Mouse (Mus musculus): Measurements from ENCODE around the gene Fkbp9. TPM values are rescaled to one million over a fixed set of nuclear protein-coding genes. Genes with fewer than 3 reads are reported as not detected.
A peak's percentile ranks its signal among the peaks of the same experiment; 100 is the strongest.

Fkbp9 gene
- polyA plus RNA-seq, 1 experiment from 2014 or later = 24.9 TPM

DNA sequence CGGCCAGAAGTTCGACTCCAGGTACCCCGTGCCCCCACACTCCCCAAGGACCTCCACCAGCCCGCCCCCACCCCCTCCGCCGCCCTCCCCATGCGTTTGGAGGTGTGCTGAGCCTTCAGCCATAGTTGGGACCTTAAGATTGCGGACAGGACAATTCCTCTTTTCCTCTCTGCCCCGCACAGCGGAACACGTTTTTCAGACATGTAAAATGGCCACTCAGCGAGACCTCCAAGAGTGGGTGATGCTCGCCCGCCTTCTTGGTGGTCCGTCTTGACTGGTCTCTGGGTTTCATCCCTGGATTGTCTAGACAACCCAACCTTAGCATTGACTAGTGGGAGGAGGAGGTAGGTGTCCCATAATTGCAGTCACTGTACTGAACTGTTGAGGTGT, 543 bp downstream of the Fkbp9 start:
- H3K4me2 ChIP-seq (ENCODE audit: low read length) = peak overlapping the region; percentile 86
- peak; percentile 7; the same call in 1 of the 2 replicates for ATAC-seq (ENCODE audit: low FRiP score, low TSS enrichment)
- peak overlapping the region; percentile 66 for H3K9ac ChIP-seq (replicated peaks; ENCODE audit: low read length)
- 4% methylated on average over 15 of the region's 15 CpGs for WGBS
- no peaks in the 10 kb centered on the region for H3K27me3 ChIP-seq (ENCODE audit: control insufficient read depth, insufficient read depth, low read length)
- H3K27ac ChIP-seq (replicated peaks; ENCODE audit: low read depth, low read length) = 0 out of 2 replicates have a peak overlapping the region, but pooled peaks have one; percentile 34
- peak; percentile 21 for DNase-seq
- peak overlapping the region; percentile 53 for H3K4me3 ChIP-seq (replicated peaks; ENCODE audit: low read depth, low read length)
- H3K9me3 ChIP-seq (ENCODE audit: control insufficient read depth, low read length) = no peaks in the 10 kb centered on the region
- H3K4me1 ChIP-seq (ENCODE audit: control insufficient read depth, insufficient read depth, low read length) = peaks cover 4% of the 10 kb centered on the region; the same call in 1 of the 2 replicates
- no peaks in the 10 kb centered on the region for H3K36me3 ChIP-seq (ENCODE audit: control insufficient read depth, insufficient read depth, low read length)

DNA sequence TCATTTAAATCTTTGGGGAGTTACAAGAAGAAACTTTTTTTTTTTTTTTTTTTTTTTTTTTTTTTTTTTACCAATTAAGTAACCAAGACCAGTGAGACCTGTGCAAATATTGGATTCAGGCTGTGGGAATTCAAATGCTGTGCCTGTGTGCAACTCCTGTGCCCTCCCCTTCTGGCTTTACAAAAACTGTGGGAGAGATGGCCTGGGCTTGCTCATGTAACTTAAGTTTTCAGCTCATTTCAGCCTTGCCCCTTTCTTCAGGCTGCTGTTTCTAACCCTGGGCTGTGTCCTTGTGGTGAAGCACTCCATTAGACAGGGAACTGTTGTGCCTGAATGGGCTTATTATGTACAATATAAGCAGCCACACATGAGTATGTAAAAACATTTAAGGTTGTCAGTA, 971 bp downstream of the Fkbp9 start:
- H3K27ac ChIP-seq (replicated peaks; ENCODE audit: low read depth, low read length) = no peak overlapping the region
- no peak overlapping the region for H3K4me3 ChIP-seq (replicated peaks; ENCODE audit: low read depth, low read length)
- peaks cover 4% of the 10 kb centered on the region; the same call in 1 of the 2 replicates for H3K4me1 ChIP-seq (ENCODE audit: control insufficient read depth, insufficient read depth, low read length)
- no peak for DNase-seq
- no peaks in the 10 kb centered on the region for H3K36me3 ChIP-seq (ENCODE audit: control insufficient read depth, insufficient read depth, low read length)
- H3K4me2 ChIP-seq (ENCODE audit: low read length) = peak overlapping the region; percentile 86
- no peaks in the 10 kb centered on the region for H3K27me3 ChIP-seq (ENCODE audit: control insufficient read depth, insufficient read depth, low read length)
- ATAC-seq (ENCODE audit: low FRiP score, low TSS enrichment) = no peak
- H3K9me3 ChIP-seq (ENCODE audit: control insufficient read depth, low read length) = no peaks in the 10 kb centered on the region
- H3K9ac ChIP-seq (replicated peaks; ENCODE audit: low read length) = no peak overlapping the region

DNA sequence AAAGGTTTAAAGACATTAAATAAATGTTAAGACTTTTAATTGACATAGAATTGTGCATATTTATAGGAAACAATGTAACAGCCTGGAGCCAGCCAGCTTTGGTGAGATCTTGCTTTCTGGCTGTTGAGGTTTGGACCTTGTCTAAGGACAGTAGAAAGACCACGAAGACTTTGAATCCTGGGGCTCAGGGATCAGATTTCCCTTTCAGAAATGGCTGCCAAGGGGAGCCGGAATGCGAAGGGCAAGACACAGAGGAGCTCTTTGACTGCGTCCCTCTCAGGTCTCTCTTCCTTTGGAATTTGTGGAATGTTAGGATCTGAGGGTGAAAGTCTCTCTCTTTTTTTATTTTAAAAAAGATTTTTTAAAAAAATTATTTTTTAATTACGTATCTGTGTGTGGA, 2.9 kb downstream of the Fkbp9 start:
- ATAC-seq (ENCODE audit: low FRiP score, low TSS enrichment) = no peak
- WGBS = 58% methylated on average over 5 of the region's 5 CpGs
- no peak overlapping the region for H3K4me3 ChIP-seq (replicated peaks; ENCODE audit: low read depth, low read length)
- no peak overlapping the region for H3K4me2 ChIP-seq (ENCODE audit: low read length)
- DNase-seq = no peak
- no peak overlapping the region for H3K9ac ChIP-seq (replicated peaks; ENCODE audit: low read length)
- H3K36me3 ChIP-seq (ENCODE audit: control insufficient read depth, insufficient read depth, low read length) = no peaks in the 10 kb centered on the region
- peaks cover 4% of the 10 kb centered on the region; the same call in 1 of the 2 replicates for H3K4me1 ChIP-seq (ENCODE audit: control insufficient read depth, insufficient read depth, low read length)
- H3K9me3 ChIP-seq (ENCODE audit: control insufficient read depth, low read length) = no peaks in the 10 kb centered on the region
- no peaks in the 10 kb centered on the region for H3K27me3 ChIP-seq (ENCODE audit: control insufficient read depth, insufficient read depth, low read length)
- no peak overlapping the region for H3K27ac ChIP-seq (replicated peaks; ENCODE audit: low read depth, low read length)

DNA sequence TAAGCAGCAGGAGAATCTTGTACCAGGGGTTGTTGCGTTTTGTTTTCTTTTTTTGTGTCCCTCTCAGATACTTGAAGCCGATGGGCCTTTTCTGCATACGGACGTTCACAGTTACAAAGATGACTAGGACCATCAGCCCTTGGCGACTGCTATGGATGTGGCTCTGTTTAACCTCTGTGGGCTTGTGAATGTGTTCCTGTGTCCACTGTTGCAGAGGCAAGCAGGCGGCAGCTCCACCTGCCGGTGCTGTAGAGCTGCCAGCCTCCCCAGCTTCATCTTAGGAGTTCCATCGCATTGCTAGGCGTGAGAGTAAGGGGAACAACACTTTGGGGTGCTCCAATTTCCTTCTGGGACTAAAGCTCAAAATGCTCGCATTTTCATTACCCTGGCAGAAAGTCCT, 3.7 kb downstream of the Fkbp9 start:
- H3K4me1 ChIP-seq (ENCODE audit: control insufficient read depth, insufficient read depth, low read length) = peaks cover 4% of the 10 kb centered on the region; the same call in 1 of the 2 replicates
- H3K27me3 ChIP-seq (ENCODE audit: control insufficient read depth, insufficient read depth, low read length) = no peaks in the 10 kb centered on the region
- DNase-seq (no peak), ATAC-seq (ENCODE audit: low FRiP score, low TSS enrichment) (no peak)
- no peak overlapping the region for H3K27ac ChIP-seq (replicated peaks; ENCODE audit: low read depth, low read length)
- no peaks in the 10 kb centered on the region for H3K9me3 ChIP-seq (ENCODE audit: control insufficient read depth, low read length)
- WGBS = 88% methylated on average over 10 of the region's 10 CpGs
- no peaks in the 10 kb centered on the region for H3K36me3 ChIP-seq (ENCODE audit: control insufficient read depth, insufficient read depth, low read length)
- H3K4me3 ChIP-seq (replicated peaks; ENCODE audit: low read depth, low read length) = no peak overlapping the region
- H3K9ac ChIP-seq (replicated peaks; ENCODE audit: low read length) = no peak overlapping the region
- no peak overlapping the region for H3K4me2 ChIP-seq (ENCODE audit: low read length)

DNA sequence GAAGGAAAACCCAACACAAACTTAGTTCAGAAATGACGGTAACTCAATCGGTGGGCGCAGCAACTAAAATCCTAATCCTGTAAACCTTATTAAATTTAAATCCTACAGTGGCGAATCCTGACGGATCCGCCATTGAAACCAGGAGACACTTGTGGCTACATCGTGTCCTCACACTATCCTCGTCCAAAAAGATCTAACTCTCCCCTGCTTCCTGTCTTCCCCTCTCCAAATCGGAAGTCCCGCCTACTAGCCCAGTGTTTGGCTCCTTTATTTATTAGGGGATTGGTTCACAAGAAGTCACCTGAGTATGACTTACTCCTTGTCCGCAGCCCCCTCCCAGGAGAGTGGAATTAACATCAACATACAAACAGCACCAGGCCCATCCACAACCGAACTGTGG, 5.3 kb downstream of the Fkbp9 start:
- H3K4me2 ChIP-seq (ENCODE audit: low read length) = no peak overlapping the region
- H3K4me1 ChIP-seq (ENCODE audit: control insufficient read depth, insufficient read depth, low read length) = peaks cover 4% of the 10 kb centered on the region; the same call in 1 of the 2 replicates
- no peak for DNase-seq
- H3K4me3 ChIP-seq (replicated peaks; ENCODE audit: low read depth, low read length) = no peak overlapping the region
- no peak overlapping the region for H3K9ac ChIP-seq (replicated peaks; ENCODE audit: low read length)
- ATAC-seq (ENCODE audit: low FRiP score, low TSS enrichment) = no peak
- no peaks in the 10 kb centered on the region for H3K36me3 ChIP-seq (ENCODE audit: control insufficient read depth, insufficient read depth, low read length)
- no peaks in the 10 kb centered on the region for H3K9me3 ChIP-seq (ENCODE audit: control insufficient read depth, low read length)
- no peak overlapping the region for H3K27ac ChIP-seq (replicated peaks; ENCODE audit: low read depth, low read length)
- no peaks in the 10 kb centered on the region for H3K27me3 ChIP-seq (ENCODE audit: control insufficient read depth, insufficient read depth, low read length)
- WGBS = 96% methylated on average over 12 of the region's 12 CpGs

DNA sequence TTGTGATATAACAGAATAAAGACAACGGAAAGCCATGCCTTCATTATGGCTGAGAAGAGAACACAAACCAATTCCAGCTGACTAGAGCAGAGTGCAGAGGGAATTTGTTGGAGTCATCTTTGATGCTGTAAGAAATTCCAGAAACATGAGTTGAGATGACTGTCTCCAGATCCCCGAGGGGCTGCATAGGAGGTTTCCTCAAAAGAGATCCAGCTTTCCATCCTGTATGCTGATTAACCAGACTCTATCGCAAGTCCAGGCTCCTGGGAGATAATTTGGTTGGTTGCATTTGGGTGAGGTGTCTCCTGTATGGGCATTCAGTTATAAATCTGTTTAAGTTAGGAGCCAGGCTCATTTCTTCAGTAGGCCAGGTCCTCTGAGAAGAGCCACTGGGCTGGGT, 5.8 kb downstream of the Fkbp9 start:
- ATAC-seq (ENCODE audit: low FRiP score, low TSS enrichment) = no peak
- no peak overlapping the region for H3K4me2 ChIP-seq (ENCODE audit: low read length)
- DNase-seq = no peak
- 87% methylated on average over 3 of the region's 3 CpGs for WGBS
- no peak overlapping the region for H3K4me3 ChIP-seq (replicated peaks; ENCODE audit: low read depth, low read length)
- no peaks in the 10 kb centered on the region for H3K9me3 ChIP-seq (ENCODE audit: control insufficient read depth, low read length)
- no peak overlapping the region for H3K9ac ChIP-seq (replicated peaks; ENCODE audit: low read length)
- no peak overlapping the region for H3K27ac ChIP-seq (replicated peaks; ENCODE audit: low read depth, low read length)
- H3K36me3 ChIP-seq (ENCODE audit: control insufficient read depth, insufficient read depth, low read length) = no peaks in the 10 kb centered on the region
- no peaks in the 10 kb centered on the region; the same call in 1 of the 2 replicates for H3K4me1 ChIP-seq (ENCODE audit: control insufficient read depth, insufficient read depth, low read length)
- no peaks in the 10 kb centered on the region for H3K27me3 ChIP-seq (ENCODE audit: control insufficient read depth, insufficient read depth, low read length)

DNA sequence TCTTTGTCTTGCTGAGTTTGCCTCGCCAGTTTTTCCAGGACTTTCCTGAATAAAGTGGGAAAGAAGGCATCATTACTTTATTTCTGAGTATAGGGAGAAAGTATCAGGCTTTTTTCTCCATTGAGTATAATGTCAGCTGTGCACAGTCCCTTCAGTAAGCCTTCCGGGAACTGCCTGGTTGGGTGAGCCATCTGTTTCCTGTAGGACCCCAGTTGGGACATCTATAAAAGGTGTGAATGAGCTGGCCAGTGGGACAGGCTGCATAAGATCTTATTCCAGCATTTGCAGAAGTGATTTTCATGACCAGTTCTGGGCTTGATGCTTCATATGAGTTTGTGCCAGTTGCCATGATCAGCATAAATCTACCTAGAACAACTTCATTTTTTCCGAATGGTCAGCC, 11.4 kb downstream of the Fkbp9 start:
- 91% methylated on average over 3 of the region's 3 CpGs for WGBS
- Histone ChIP-seq H3K4me2 (ENCODE audit: low read length) (no peak overlapping the region), H3K27me3 (ENCODE audit: control insufficient read depth, insufficient read depth, low read length) (no peaks in the 10 kb centered on the region), H3K36me3 (ENCODE audit: control insufficient read depth, insufficient read depth, low read length) (no peaks in the 10 kb centered on the region), H3K4me3 (replicated peaks; ENCODE audit: low read depth, low read length) (no peak overlapping the region), H3K9me3 (ENCODE audit: control insufficient read depth, low read length) (no peaks in the 10 kb centered on the region), H3K9ac (replicated peaks; ENCODE audit: low read length) (no peak overlapping the region), H3K4me1 (ENCODE audit: control insufficient read depth, insufficient read depth, low read length) (no peaks in the 10 kb centered on the region), H3K27ac (replicated peaks; ENCODE audit: low read depth, low read length) (no peak overlapping the region)
- ATAC-seq (ENCODE audit: low FRiP score, low TSS enrichment) (no peak), DNase-seq (no peak)

DNA sequence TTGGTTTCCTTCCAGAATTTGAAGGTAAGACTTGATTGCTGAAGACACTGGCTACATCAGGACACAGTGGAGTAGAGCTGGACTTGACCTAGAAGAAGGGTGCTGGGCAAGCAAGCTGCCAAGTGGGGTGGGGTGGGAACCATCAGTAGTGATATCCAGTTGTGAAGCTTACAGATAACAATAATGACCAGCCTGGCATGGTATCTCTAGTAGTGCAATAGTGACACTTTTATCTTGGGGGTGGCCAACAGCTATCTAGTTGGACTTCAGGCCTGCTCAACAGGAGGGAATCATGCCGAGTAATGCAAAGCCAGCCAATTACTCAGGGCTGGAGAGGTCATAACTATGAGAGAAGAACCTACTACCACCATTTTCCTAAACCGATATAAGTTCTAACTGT, 12.5 kb downstream of the Fkbp9 start:
- H3K9me3 ChIP-seq (ENCODE audit: control insufficient read depth, low read length) = no peaks in the 10 kb centered on the region
- H3K4me2 ChIP-seq (ENCODE audit: low read length) = no peak overlapping the region
- no peaks in the 10 kb centered on the region for H3K36me3 ChIP-seq (ENCODE audit: control insufficient read depth, insufficient read depth, low read length)
- no peaks in the 10 kb centered on the region for H3K27me3 ChIP-seq (ENCODE audit: control insufficient read depth, insufficient read depth, low read length)
- ATAC-seq (ENCODE audit: low FRiP score, low TSS enrichment) (no peak), DNase-seq (no peak)
- 95% methylated on average over 2 of the region's 2 CpGs for WGBS
- H3K9ac ChIP-seq (replicated peaks; ENCODE audit: low read length) = no peak overlapping the region
- H3K4me3 ChIP-seq (replicated peaks; ENCODE audit: low read depth, low read length) = no peak overlapping the region
- H3K27ac ChIP-seq (replicated peaks; ENCODE audit: low read depth, low read length) = no peak overlapping the region
- no peaks in the 10 kb centered on the region for H3K4me1 ChIP-seq (ENCODE audit: control insufficient read depth, insufficient read depth, low read length)

DNA sequence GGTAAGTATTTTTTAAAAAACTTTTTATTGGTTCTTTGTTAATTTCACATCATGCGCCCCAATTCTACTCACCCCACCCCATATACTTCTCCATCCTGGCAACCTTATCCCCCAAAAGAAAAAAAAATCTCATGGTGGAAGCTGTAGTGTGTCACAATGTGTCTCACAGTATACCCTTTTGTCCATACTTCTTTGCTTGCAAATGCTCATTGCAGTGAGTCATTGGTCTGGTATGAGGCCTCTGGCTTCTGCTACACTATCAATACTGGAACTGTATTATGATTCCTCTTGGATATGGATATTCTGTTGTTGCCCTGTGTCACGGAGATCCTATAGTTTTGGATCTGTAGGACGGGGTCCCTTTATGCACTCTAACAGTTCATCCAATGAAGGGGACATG, 17.1 kb downstream of the Fkbp9 start:
- no peak overlapping the region for H3K4me2 ChIP-seq (ENCODE audit: low read length)
- no peaks in the 10 kb centered on the region for H3K4me1 ChIP-seq (ENCODE audit: control insufficient read depth, insufficient read depth, low read length)
- WGBS = 89% methylated on average over 3 of the region's 3 CpGs
- H3K36me3 ChIP-seq (ENCODE audit: control insufficient read depth, insufficient read depth, low read length) = no peaks in the 10 kb centered on the region
- no peak overlapping the region for H3K4me3 ChIP-seq (replicated peaks; ENCODE audit: low read depth, low read length)
- H3K9ac ChIP-seq (replicated peaks; ENCODE audit: low read length) = no peak overlapping the region
- H3K27ac ChIP-seq (replicated peaks; ENCODE audit: low read depth, low read length) = no peak overlapping the region
- ATAC-seq (ENCODE audit: low FRiP score, low TSS enrichment) (no peak), DNase-seq (no peak)
- H3K9me3 ChIP-seq (ENCODE audit: control insufficient read depth, low read length) = no peaks in the 10 kb centered on the region
- no peaks in the 10 kb centered on the region for H3K27me3 ChIP-seq (ENCODE audit: control insufficient read depth, insufficient read depth, low read length)

Data from midbrain, embryonic 14.5 days (tissue).